Mouse (Mus musculus) duodenum, adult 2 months (tissue): ENCODE data around the gene Ifi44. TPM values are rescaled to one million over a fixed set of nuclear protein-coding genes. Genes with fewer than 3 reads are reported as not detected.

Experiments
- polyA plus RNA-seq: library from polyadenylated mRNA; depleted of rRNA; stranded (reverse); fragments of >200 nt; gene quantifications from 2 replicates; pipeline ENCODE4 v1.2.3, GENCODE M21; 2012; ENCODE audit warnings: low replicate concordance; rRNA removed

Gene Ifi44
- 0.21 and 1.5 TPM in 2 replicates for polyA plus RNA-seq

GRCm38 (mm10) chr3:151749737-151750136 lies at the start of gene Ifi44:
Gene Ifi44, minus strand, starts transcription at chr3:151749960.

Other genes with a start within 250 kb of the Ifi44 start
- not detected in 2 replicates for gene Ifi44l, start 12.9 kb upstream of the Ifi44 start, polyA plus RNA-seq
- 0.04 and 0.07 TPM in 2 replicates for gene Ptgfr, start 87.7 kb upstream of the Ifi44 start, polyA plus RNA-seq